Mouse (Mus musculus) c-Kit-positive CD71-negative TER-119-negative erythroid progenitor cells, embryonic 14.5 days (primary cell): ENCODE data around the gene 2010003K11Rik.
A peak's percentile ranks its signal among the peaks of the same experiment; 100 is the strongest.

Experiments
- DNase-seq: peaks from one replicate; pipeline ENCODE4 v3.0.0-alpha.2; 2013; ENCODE audit warnings: low read depth

The 2010003K11Rik gene

GRCm38 (mm10) chr19:4498062-4498933 lies at the start of gene 2010003K11Rik:
2010003K11Rik (minus strand) TSS chr19:4498583.
- no peak for DNase-seq

GRCm38 (mm10) chr19:4547801-4548200 lies 49.4 kb upstream of the 2010003K11Rik start:
- no peak for DNase-seq

GRCm38 (mm10) chr19:4545841-4546240 lies 47.5 kb upstream of the 2010003K11Rik start:
- no peak for DNase-seq

GRCm38 (mm10) chr19:4545091-4545490 lies 46.7 kb upstream of the 2010003K11Rik start:
- no peak for DNase-seq

- no peak for DNase-seq
Observed at GRCm38 (mm10) chr19:4542081-4542480, 43.7 kb upstream of the 2010003K11Rik start.

- DNase-seq = no peak
Observed at GRCm38 (mm10) chr19:4540992-4541391, 42.6 kb upstream of the 2010003K11Rik start.

GRCm38 (mm10) chr19:4540263-4540662 lies 41.9 kb upstream of the 2010003K11Rik start:
- no peak for DNase-seq

- DNase-seq = no peak
Observed at GRCm38 (mm10) chr19:4536606-4537005, 38.2 kb upstream of the 2010003K11Rik start.

GRCm38 (mm10) chr19:4535922-4536321 lies 37.5 kb upstream of the 2010003K11Rik start:
- no peak for DNase-seq

GRCm38 (mm10) chr19:4534646-4535045 lies 36.3 kb upstream of the 2010003K11Rik start:
- DNase-seq = no peak

GRCm38 (mm10) chr19:4521426-4522050 lies 23.2 kb upstream of the 2010003K11Rik start:
- DNase-seq = no peak

- no peak for DNase-seq
Observed at GRCm38 (mm10) chr19:4517483-4517882, 19.1 kb upstream of the 2010003K11Rik start.

- no peak for DNase-seq
Observed at GRCm38 (mm10) chr19:4516288-4516687, 17.9 kb upstream of the 2010003K11Rik start.

GRCm38 (mm10) chr19:4515746-4516145 lies 17.4 kb upstream of the 2010003K11Rik start:
- DNase-seq = no peak

GRCm38 (mm10) chr19:4513236-4513858 lies 15.0 kb upstream of the 2010003K11Rik start:
- no peak for DNase-seq

- no peak for DNase-seq
Observed at GRCm38 (mm10) chr19:4511116-4511841, 12.9 kb upstream of the 2010003K11Rik start.

- DNase-seq = peak; percentile 99
Observed at GRCm38 (mm10) chr19:4509986-4510963, 11.9 kb upstream of the 2010003K11Rik start, which contains the start of gene Pcx. Pcx (plus strand) TSS chr19:4510472.

- DNase-seq = no peak
Observed at GRCm38 (mm10) chr19:4507746-4508145, 9.4 kb upstream of the 2010003K11Rik start.

GRCm38 (mm10) chr19:4504830-4505229 lies 6.4 kb upstream of the 2010003K11Rik start:
- DNase-seq = no peak

- no peak for DNase-seq
Observed at GRCm38 (mm10) chr19:4502701-4503100, 4.3 kb upstream of the 2010003K11Rik start.
